Mouse (Mus musculus): Measurements from ENCODE around the gene Csmd2. TPM values are rescaled to one million over a fixed set of nuclear protein-coding genes. Genes with fewer than 3 reads are reported as not detected.

Csmd2 gene
- polyA plus RNA-seq, 1 experiment from 2014 or later, result 4.5 TPM

DNA sequence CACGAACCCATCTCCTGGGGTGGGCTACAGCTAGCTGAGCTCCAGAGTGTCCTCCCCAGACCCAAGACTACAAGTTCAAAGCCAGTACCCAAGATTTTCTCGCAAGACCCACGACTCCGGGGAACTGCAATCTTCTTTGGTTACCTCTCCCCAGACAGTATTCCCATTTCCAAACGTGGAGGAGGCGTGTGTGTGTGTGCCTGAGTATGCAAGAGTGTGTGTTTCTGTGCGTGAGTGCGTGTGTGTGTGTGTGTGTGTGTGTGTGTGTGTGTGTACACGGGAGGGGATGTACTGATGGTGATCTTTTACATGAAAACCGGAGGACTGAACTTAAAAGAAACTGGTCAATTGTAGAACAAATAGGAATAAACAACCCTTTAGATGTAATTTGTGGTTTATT lies 387 bp upstream of the Csmd2 start:
- H3K9ac ChIP-seq, result peak overlapping the region; percentile 82
- peaks cover 63% of the 10 kb centered on the region for H3K27me3 ChIP-seq
- 4% methylated on average over 10 of the region's 10 CpGs for WGBS
- peak overlapping the region; percentile 82 for H3K4me2 ChIP-seq
- no peaks in the 10 kb centered on the region for H3K36me3 ChIP-seq (ENCODE audit: poor library complexity, severe bottlenecking)
- H3K9me3 ChIP-seq (replicated peaks), result no peaks in the 10 kb centered on the region
- ATAC-seq, result no peak
- peak overlapping the region; percentile 67 for H3K4me3 ChIP-seq
- H3K4me1 ChIP-seq, result peaks cover 46% of the 10 kb centered on the region
- H3K27ac ChIP-seq, result 0 out of 2 replicates have a peak overlapping the region, but pooled peaks have one; percentile 31

DNA sequence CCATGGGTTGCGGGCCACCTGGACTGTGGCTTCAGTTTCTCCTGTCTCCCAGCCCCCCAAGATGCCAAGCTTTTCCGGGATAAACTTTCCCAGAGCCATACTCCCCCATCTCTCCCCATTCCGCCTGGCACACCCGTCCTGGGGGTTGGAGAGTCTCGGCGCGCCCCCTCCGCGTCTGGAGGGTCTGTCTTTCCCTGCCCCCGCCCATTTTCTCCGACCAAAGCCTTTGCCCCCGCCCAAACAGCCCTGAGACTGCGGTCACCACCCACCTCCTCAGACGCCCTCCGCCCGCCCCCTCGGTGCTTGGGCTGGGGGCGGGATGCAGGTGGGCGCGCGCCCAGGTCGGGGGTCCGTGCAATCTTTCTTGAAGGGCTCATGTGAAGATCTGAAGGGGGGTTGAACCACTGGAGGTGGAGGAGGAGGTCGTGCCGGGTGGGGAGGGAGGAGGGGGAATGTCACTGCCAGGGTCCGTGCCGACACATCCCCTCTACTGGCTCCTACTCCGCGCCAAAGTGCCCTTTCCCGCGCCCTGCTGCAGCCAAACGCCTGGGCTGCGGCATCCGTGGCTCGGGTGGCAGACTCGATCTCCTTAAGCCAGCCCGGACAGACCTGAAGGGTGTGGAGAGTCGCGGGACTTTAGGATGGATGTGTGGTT lies 996 bp downstream of the Csmd2 start:
- peak overlapping the region; percentile 82 for H3K4me2 ChIP-seq
- H3K27me3 ChIP-seq, result peaks cover 57% of the 10 kb centered on the region
- no peaks in the 10 kb centered on the region for H3K36me3 ChIP-seq (ENCODE audit: poor library complexity, severe bottlenecking)
- WGBS, result under 1% methylated on average over 38 of the region's 39 CpGs
- H3K4me1 ChIP-seq, result peaks cover 46% of the 10 kb centered on the region
- peak overlapping the region; percentile 67 for H3K4me3 ChIP-seq
- H3K27ac ChIP-seq, result no peak overlapping the region
- no peaks in the 10 kb centered on the region for H3K9me3 ChIP-seq (replicated peaks)
- H3K9ac ChIP-seq, result peak overlapping the region; percentile 82
- no peak for ATAC-seq

GRCm38 (mm10) chr4:127989347-127989995 lies 1.8 kb downstream of the Csmd2 start:
- ATAC-seq, result no peak
- WGBS, result 7% methylated on average over 18 of the region's 18 CpGs
- H3K9ac ChIP-seq, result peak overlapping the region; percentile 82
- H3K36me3 ChIP-seq (ENCODE audit: poor library complexity, severe bottlenecking), result no peaks in the 10 kb centered on the region
- H3K4me2 ChIP-seq, result peak overlapping the region; percentile 82
- no peaks in the 10 kb centered on the region for H3K9me3 ChIP-seq (replicated peaks)
- H3K4me1 ChIP-seq, result peaks cover 46% of the 10 kb centered on the region
- H3K27ac ChIP-seq, result no peak overlapping the region
- peaks cover 50% of the 10 kb centered on the region for H3K27me3 ChIP-seq
- peak overlapping the region; percentile 67 for H3K4me3 ChIP-seq

DNA sequence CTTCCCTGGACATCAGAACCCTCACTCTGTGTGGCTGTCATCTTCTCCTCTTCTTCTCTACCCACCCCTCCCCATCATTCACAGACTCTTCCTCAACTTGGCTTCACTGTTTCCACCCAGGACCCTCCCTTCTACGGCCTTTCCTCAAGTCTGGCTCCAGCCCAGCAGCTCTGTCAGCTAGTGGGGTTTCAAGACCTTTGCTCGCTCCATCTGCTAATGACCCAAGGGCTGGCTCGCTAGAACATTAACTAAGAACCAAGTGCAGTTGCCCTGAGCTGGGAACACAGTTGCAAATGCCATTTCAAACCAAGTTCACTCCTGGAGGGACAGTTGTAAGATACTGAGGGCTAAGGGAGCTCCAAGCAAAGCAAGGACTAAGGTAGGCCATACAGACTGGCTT lies 11.6 kb downstream of the Csmd2 start:
- no peak for ATAC-seq
- peaks cover 7% of the 10 kb centered on the region; the same call in 1 of the 2 replicates for H3K4me1 ChIP-seq
- H3K36me3 ChIP-seq (ENCODE audit: poor library complexity, severe bottlenecking), result no peaks in the 10 kb centered on the region
- no peak overlapping the region for H3K27ac ChIP-seq
- WGBS, result 82% methylated on average over 3 of the region's 3 CpGs
- no peak overlapping the region for H3K4me2 ChIP-seq
- H3K4me3 ChIP-seq, result no peak overlapping the region
- no peaks in the 10 kb centered on the region for H3K27me3 ChIP-seq
- H3K9me3 ChIP-seq (replicated peaks), result no peaks in the 10 kb centered on the region
- no peak overlapping the region for H3K9ac ChIP-seq

DNA sequence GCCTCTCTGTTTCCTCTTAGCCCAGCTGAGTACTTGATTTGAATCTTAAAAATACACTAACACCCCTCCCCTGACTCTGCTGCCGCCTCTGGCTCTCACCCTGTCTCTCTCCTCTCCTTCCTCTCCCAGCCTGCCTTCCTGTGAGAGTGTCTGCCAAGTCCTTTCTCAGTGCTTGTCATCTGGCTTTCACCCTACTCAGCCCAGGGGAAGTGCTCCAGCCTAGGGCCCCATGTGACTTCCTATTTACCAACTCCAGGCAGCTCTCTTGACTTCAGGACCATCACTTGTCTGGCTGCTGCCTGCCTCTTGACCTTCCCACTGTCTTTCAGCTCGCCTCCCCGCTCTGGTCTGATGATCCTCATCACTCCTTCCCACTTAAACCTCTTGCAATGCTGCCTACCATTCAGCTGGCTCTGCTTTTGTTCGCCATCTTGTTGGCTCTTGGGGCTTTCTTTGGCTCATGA lies 15.0 kb downstream of the Csmd2 start:
- H3K9me3 ChIP-seq (replicated peaks), result no peaks in the 10 kb centered on the region
- H3K4me3 ChIP-seq, result no peak overlapping the region
- H3K27me3 ChIP-seq, result no peaks in the 10 kb centered on the region
- H3K9ac ChIP-seq, result no peak overlapping the region
- no peaks in the 10 kb centered on the region for H3K36me3 ChIP-seq (ENCODE audit: poor library complexity, severe bottlenecking)
- no peak overlapping the region for H3K4me2 ChIP-seq
- no peak; the same call in 1 of the 2 replicates for ATAC-seq
- 82% methylated on average over 4 of the region's 4 CpGs for WGBS
- H3K27ac ChIP-seq, result no peak overlapping the region
- H3K4me1 ChIP-seq, result peaks cover 19% of the 10 kb centered on the region

GRCm38 (mm10) chr4:128004797-128005452 lies 17.3 kb downstream of the Csmd2 start:
- no peak overlapping the region for H3K27ac ChIP-seq
- no peaks in the 10 kb centered on the region for H3K27me3 ChIP-seq
- no peaks in the 10 kb centered on the region for H3K36me3 ChIP-seq (ENCODE audit: poor library complexity, severe bottlenecking)
- no peak overlapping the region for H3K4me3 ChIP-seq
- 50% methylated on average over 3 of the region's 3 CpGs for WGBS
- ATAC-seq, result peak; percentile 67; the same call in 1 of the 2 replicates
- H3K4me2 ChIP-seq, result no peak overlapping the region
- H3K4me1 ChIP-seq, result peaks cover 19% of the 10 kb centered on the region
- no peak overlapping the region for H3K9ac ChIP-seq
- H3K9me3 ChIP-seq (replicated peaks), result no peaks in the 10 kb centered on the region

DNA sequence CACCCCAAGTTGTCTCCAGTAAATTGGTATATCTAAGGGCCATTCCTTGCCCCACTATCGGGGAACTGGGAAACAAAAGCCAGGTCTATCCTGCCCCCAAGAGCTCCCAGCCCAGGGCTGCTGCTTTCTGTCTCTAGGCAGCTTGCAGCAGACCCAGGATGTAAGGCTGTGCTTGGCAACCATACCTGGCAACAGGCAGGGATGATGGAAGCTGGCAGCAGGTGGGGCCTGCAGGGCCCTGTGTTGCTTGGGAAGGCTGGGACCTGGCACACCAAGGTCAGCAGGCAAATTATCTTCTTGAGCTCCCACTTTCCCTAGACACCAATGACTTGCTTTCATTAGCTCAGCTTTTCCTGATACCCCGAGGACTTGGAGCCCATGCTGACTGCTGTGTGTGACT lies 31.8 kb downstream of the Csmd2 start:
- no peak for ATAC-seq
- WGBS, result 68% methylated on average over 2 of the region's 2 CpGs
- Histone ChIP-seq H3K9ac (0 out of 2 replicates have a peak overlapping the region, but pooled peaks have one; percentile 1), H3K4me3 (no peak overlapping the region), H3K27me3 (no peaks in the 10 kb centered on the region), H3K4me1 (no peaks in the 10 kb centered on the region; the same call in 1 of the 2 replicates), H3K27ac (no peak overlapping the region), H3K36me3 (ENCODE audit: poor library complexity, severe bottlenecking) (no peaks in the 10 kb centered on the region; the same call in 1 of the 2 replicates), H3K4me2 (no peak overlapping the region), H3K9me3 (replicated peaks) (no peaks in the 10 kb centered on the region)

DNA sequence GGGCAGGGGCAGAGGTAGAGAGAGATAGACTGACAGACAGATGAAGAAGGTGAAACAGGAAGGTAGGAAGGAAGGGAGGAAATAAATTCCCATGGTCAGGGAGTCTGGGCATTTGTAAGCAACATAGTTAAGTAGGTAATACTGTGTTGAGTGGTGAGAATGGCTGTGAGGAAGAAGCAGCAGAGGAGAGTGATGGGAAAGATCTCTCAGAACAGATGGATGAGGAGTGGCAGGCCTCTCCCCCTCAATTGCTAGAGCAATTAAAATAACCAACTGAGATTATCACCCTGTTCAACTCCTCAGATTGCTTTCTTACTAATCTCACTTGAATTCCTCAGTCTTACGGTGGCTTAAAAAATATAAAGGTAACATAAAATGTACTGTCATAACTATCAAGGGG lies 40.6 kb downstream of the Csmd2 start:
- Histone ChIP-seq H3K27me3 (no peaks in the 10 kb centered on the region), H3K4me1 (no peaks in the 10 kb centered on the region), H3K9ac (no peak overlapping the region), H3K36me3 (ENCODE audit: poor library complexity, severe bottlenecking) (no peaks in the 10 kb centered on the region), H3K9me3 (replicated peaks) (no peaks in the 10 kb centered on the region), H3K27ac (no peak overlapping the region), H3K4me2 (no peak overlapping the region), H3K4me3 (no peak overlapping the region)
- 94% methylated on average over 1 of the region's 1 CpGs for WGBS
- ATAC-seq, result no peak

DNA sequence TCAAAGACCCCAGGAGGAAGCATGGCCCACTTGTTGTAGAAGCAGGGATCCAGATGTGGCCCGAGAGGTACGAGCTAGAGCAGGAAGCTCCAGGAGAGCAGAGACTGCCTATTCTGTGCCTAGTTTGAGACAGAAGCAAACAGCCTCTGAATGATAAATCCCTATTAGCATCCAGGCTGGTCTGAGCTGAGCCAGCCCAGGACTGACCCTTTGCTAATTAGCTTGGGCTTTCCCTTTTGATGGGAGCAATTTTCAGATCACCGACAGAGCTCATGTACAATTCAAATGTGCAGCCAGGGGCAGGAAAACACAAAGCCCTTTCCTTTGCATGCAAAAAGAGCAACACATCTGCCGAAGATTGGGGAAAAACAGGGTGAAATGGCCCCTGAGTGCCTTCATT lies 54.2 kb downstream of the Csmd2 start:
- peak; percentile 48; the same call in 1 of the 2 replicates for ATAC-seq
- Histone ChIP-seq H3K36me3 (ENCODE audit: poor library complexity, severe bottlenecking) (no peaks in the 10 kb centered on the region), H3K4me1 (peaks cover 23% of the 10 kb centered on the region), H3K4me2 (no peak overlapping the region), H3K9me3 (replicated peaks) (no peaks in the 10 kb centered on the region), H3K27me3 (no peaks in the 10 kb centered on the region), H3K9ac (peak overlapping the region; percentile 30; the same call in 1 of the 2 replicates), H3K27ac (peak overlapping the region; percentile 20; the same call in 1 of the 2 replicates), H3K4me3 (no peak overlapping the region)
- WGBS, result 9% methylated on average over 4 of the region's 4 CpGs

DNA sequence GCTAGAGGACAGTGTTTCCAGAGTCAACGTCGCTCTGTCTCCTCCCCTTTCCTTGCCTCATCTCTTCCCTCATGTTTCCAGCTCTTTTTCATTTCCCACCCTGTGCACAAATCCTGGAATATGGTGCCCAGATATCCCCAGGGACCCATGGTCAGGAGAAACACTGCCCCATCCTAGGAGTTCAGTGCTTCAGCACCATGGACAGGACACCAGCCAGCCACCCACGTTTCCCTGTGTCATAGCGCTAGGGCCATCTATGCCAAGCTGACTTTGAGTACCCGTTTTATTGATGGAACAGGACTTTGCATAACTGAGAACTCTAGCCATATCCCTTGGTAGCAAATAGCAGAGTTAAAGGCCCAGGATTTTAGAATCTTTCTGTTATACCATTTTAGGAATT lies 55.0 kb downstream of the Csmd2 start:
- Histone ChIP-seq H3K4me1 (peaks cover 23% of the 10 kb centered on the region), H3K36me3 (ENCODE audit: poor library complexity, severe bottlenecking) (no peaks in the 10 kb centered on the region), H3K4me2 (no peak overlapping the region), H3K27me3 (no peaks in the 10 kb centered on the region), H3K9me3 (replicated peaks) (no peaks in the 10 kb centered on the region), H3K9ac (no peak overlapping the region), H3K27ac (no peak overlapping the region), H3K4me3 (no peak overlapping the region)
- WGBS, result 30% methylated on average over 5 of the region's 5 CpGs
- no peak for ATAC-seq

- WGBS, result 91% methylated on average over 1 of the region's 1 CpGs
- H3K27ac ChIP-seq, result no peak overlapping the region
- ATAC-seq, result no peak
- H3K4me3 ChIP-seq, result no peak overlapping the region
- H3K4me1 ChIP-seq, result 0 out of 2 replicates have a peak, but pooled peaks cover 4% of the 10 kb centered on the region
- H3K9me3 ChIP-seq (replicated peaks), result no peaks in the 10 kb centered on the region
- H3K4me2 ChIP-seq, result no peak overlapping the region
- H3K36me3 ChIP-seq (ENCODE audit: poor library complexity, severe bottlenecking), result no peaks in the 10 kb centered on the region
- H3K9ac ChIP-seq, result no peak overlapping the region
- no peaks in the 10 kb centered on the region for H3K27me3 ChIP-seq
These were observed 61.1 kb downstream of the Csmd2 start for GRCm38 (mm10) chr4:128048716-128049115.

DNA sequence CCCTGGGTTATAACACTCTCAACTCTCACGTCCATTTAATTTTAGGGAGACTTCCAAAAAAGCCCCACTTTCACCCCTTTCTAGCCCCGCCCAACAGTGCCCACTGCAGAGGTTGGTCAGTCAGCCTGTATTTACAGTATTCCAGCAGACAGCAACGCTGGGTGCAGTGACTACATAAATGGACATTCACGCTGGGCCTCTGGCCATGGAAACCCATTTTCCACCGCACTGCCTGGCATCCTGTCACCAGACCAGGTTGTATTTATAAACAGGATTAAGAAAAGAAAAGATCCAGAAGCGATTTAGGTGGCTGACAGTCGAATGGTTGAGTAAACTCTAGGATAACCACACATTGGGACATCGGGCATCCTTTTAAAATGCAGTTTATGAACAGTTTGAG lies 65.0 kb downstream of the Csmd2 start:
- no peak for ATAC-seq

More for the DNA sequence above, 65.0 kb downstream of the Csmd2 start:
- Histone ChIP-seq H3K27ac (no peak overlapping the region), H3K36me3 (ENCODE audit: poor library complexity, severe bottlenecking) (no peaks in the 10 kb centered on the region), H3K27me3 (no peaks in the 10 kb centered on the region), H3K4me3 (no peak overlapping the region), H3K9me3 (replicated peaks) (no peaks in the 10 kb centered on the region), H3K9ac (no peak overlapping the region), H3K4me2 (no peak overlapping the region), H3K4me1 (0 out of 2 replicates have a peak, but pooled peaks cover 4% of the 10 kb centered on the region)
- WGBS, result 79% methylated on average over 8 of the region's 8 CpGs

All from forebrain, embryonic 13.5 days (tissue).